Mouse (Mus musculus) mouse embryonic stem cell (cell line): ENCODE results near the gene Spats2.
"Not testable (repeated sequence)": the region's sequence is repeated elsewhere in the genome, so short reads cannot be mapped to it uniquely, and the experiment has no call there.

ENCODE experiments used
- in situ Hi-C, 2 experiments: fragments of 300-500 bp; cut with MboI; formaldehyde crosslinking; loops; 1 replicate in 1 of 2; 3 replicates in 1 of 2; pipeline ENCODE4 v1.14.3; 2019 to 2020; ENCODE audit warnings: low sequenced_read_pairs in 2 of 2, low pct_unique_long_range_greater_than_20kb in 1 of 2, mixed read lengths in 1 of 2; ENCODE audit not compliant: unreplicated experiment in 1 of 2

The Spats2 gene

GRCm38 (mm10) chr15:99126081-99126815 is 532 bp downstream of the Spats2 start:
- in situ Hi-C loops = no loop called here

- in situ Hi-C loops = no loop called here
Measured at GRCm38 (mm10) chr15:99126816-99127365, 1.2 kb downstream of the Spats2 start.

- in situ Hi-C loops = no loop called here
Measured at GRCm38 (mm10) chr15:99127851-99128522, 2.3 kb downstream of the Spats2 start.

- in situ Hi-C loops = no loop called here
Measured at GRCm38 (mm10) chr15:99129441-99129840, 3.7 kb downstream of the Spats2 start.

- in situ Hi-C loops = no loop called here
Measured at GRCm38 (mm10) chr15:99129956-99130910, 4.5 kb downstream of the Spats2 start.

- in situ Hi-C loops = no loop called here
Measured at GRCm38 (mm10) chr15:99138389-99138788, 12.7 kb downstream of the Spats2 start.

GRCm38 (mm10) chr15:99139669-99140068 is 14.0 kb downstream of the Spats2 start:
- in situ Hi-C loops = no loop called here

GRCm38 (mm10) chr15:99150516-99150915 is 24.8 kb downstream of the Spats2 start:
- in situ Hi-C loops = no loop called here

GRCm38 (mm10) chr15:99151324-99151723 is 25.6 kb downstream of the Spats2 start:
- in situ Hi-C loops = no loop called here

- in situ Hi-C loops = no loop called here
Measured at GRCm38 (mm10) chr15:99153466-99153865, 27.8 kb downstream of the Spats2 start.

- in situ Hi-C loops = not testable (repeated sequence)
Measured at GRCm38 (mm10) chr15:99154515-99154914, 28.8 kb downstream of the Spats2 start.

- in situ Hi-C loops = no loop called here
Measured at GRCm38 (mm10) chr15:99163512-99164365, 38.0 kb downstream of the Spats2 start.

- in situ Hi-C loops = no loop called here
Measured at GRCm38 (mm10) chr15:99172131-99172530, 46.4 kb downstream of the Spats2 start.

GRCm38 (mm10) chr15:99179639-99180038 is 53.9 kb downstream of the Spats2 start:
- in situ Hi-C loops = no loop called here

GRCm38 (mm10) chr15:99184217-99184914 is 58.6 kb downstream of the Spats2 start:
- in situ Hi-C loops = no loop called here

- in situ Hi-C loops = no loop called here
Measured at GRCm38 (mm10) chr15:99194358-99194757, 68.6 kb downstream of the Spats2 start.

GRCm38 (mm10) chr15:99195043-99195442 is 69.3 kb downstream of the Spats2 start:
- in situ Hi-C loops = no loop called here
